Mouse (Mus musculus): Measurements from ENCODE around the gene Stxbp2. TPM values are rescaled to one million over a fixed set of nuclear protein-coding genes. Genes with fewer than 3 reads are reported as not detected.

Stxbp2 gene
- 212 TPM for polyA plus RNA-seq (2017; shearing (Covaris generic))

GRCm38 (mm10) chr8:3630647-3631477, at the start of gene Stxbp2:
Gene Stxbp2 (plus strand): TSS chr8:3630955.

GRCm38 (mm10) chr8:3586993-3587390, 43.8 kb upstream of the Stxbp2 start, which contains the start of gene Camsap3:
Gene Camsap3 (plus strand): TSS chr8:3587293.

GRCm38 (mm10) chr8:3621199-3621970, 9.4 kb upstream of the Stxbp2 start, which contains the start of the genes Xab2 and Pet100:
Gene Xab2 (minus strand): TSS chr8:3621316.
Gene Pet100 (plus strand): TSS chr8:3621548.

GRCm38 (mm10) chr8:3625445-3625844, 5.3 kb upstream of the Stxbp2 start, which contains the start of gene Pcp2:
Gene Pcp2 (minus strand): TSS chr8:3625545.

GRCm38 (mm10) chr8:3655526-3655925, 24.8 kb downstream of the Stxbp2 start, which contains the start of gene Retn:
Gene Retn (plus strand): TSS chr8:3655770.

GRCm38 (mm10) chr8:3665507-3665906, 34.8 kb downstream of the Stxbp2 start, which contains the start of gene Mcemp1:
Gene Mcemp1 (plus strand): TSS chr8:3665754.

GRCm38 (mm10) chr8:3671980-3672491, 41.3 kb downstream of the Stxbp2 start, which contains the start of gene Fcor:
Gene Fcor (minus strand): TSS chr8:3672362.

GRCm38 (mm10) chr8:3676131-3676992, 45.6 kb downstream of the Stxbp2 start, which contains the start of gene Trappc5:
Gene Trappc5 (plus strand): TSS chr8:3676299.

Other genes starting within 250 kb of the Stxbp2 start
- gene Arhgef18, start 237.9 kb upstream of the Stxbp2 start, polyA plus RNA-seq (2017; shearing (Covaris generic)): 113 TPM
- gene Pex11g, start 163.3 kb upstream of the Stxbp2 start, polyA plus RNA-seq (2017; shearing (Covaris generic)): 2.7 TPM
- gene Tex45, start 160.1 kb upstream of the Stxbp2 start, polyA plus RNA-seq (2017; shearing (Covaris generic)): not detected
- 1.5 TPM for gene Zfp358, start 137.8 kb upstream of the Stxbp2 start, polyA plus RNA-seq (2017; shearing (Covaris generic))
- 81.1 TPM for gene Mcoln1, start 130.5 kb upstream of the Stxbp2 start, polyA plus RNA-seq (2017; shearing (Covaris generic))
- 37.4 TPM for gene Pnpla6, start 115.6 kb upstream of the Stxbp2 start, polyA plus RNA-seq (2017; shearing (Covaris generic))
- not detected for gene C330021F23Rik, start 63.0 kb upstream of the Stxbp2 start, polyA plus RNA-seq (2017; shearing (Covaris generic))
- 0.98 TPM for gene Camsap3, start 43.7 kb upstream of the Stxbp2 start, polyA plus RNA-seq (2017; shearing (Covaris generic))
- gene Xab2, start 9.6 kb upstream of the Stxbp2 start, polyA plus RNA-seq (2017; shearing (Covaris generic)): 113 TPM
- 79.9 TPM for gene Pet100, start 9.4 kb upstream of the Stxbp2 start, polyA plus RNA-seq (2017; shearing (Covaris generic))
- not detected for gene Pcp2, start 5.4 kb upstream of the Stxbp2 start, polyA plus RNA-seq (2017; shearing (Covaris generic))
- not detected for gene Retn, start 24.8 kb downstream of the Stxbp2 start, polyA plus RNA-seq (2017; shearing (Covaris generic))
- gene Mcemp1, start 34.8 kb downstream of the Stxbp2 start, polyA plus RNA-seq (2017; shearing (Covaris generic)): not detected
- not detected for gene Fcor, start 41.4 kb downstream of the Stxbp2 start, polyA plus RNA-seq (2017; shearing (Covaris generic))
- 22.3 TPM for gene Trappc5, start 45.3 kb downstream of the Stxbp2 start, polyA plus RNA-seq (2017; shearing (Covaris generic))
- 0.46 TPM for gene Fcer2a, start 63.2 kb downstream of the Stxbp2 start, polyA plus RNA-seq (2017; shearing (Covaris generic))
- not detected for gene Clec4g, start 89.7 kb downstream of the Stxbp2 start, polyA plus RNA-seq (2017; shearing (Covaris generic))
- 0.60 TPM for gene Cd209a, start 118.0 kb downstream of the Stxbp2 start, polyA plus RNA-seq (2017; shearing (Covaris generic))
- gene Cd209e, start 223.4 kb downstream of the Stxbp2 start, polyA plus RNA-seq (2017; shearing (Covaris generic)): 0.35 TPM
- gene Cd209d, start 247.6 kb downstream of the Stxbp2 start, polyA plus RNA-seq (2017; shearing (Covaris generic)): not detected

All from effector memory CD4-positive, alpha-beta T cell, adult 7 months (primary cell).